Mouse (Mus musculus) ES-Bruce4 (cell line): ENCODE results near the gene Gldc.

Experiments
- CTCF ChIP-seq: IDR thresholded peaks from one replicate; pipeline ENCODE4 v1.8.1; 2011; ENCODE audit warnings: low read depth, low read length
- EP300 ChIP-seq: IDR thresholded peaks from 2 replicates; pipeline ENCODE4 v1.6.1; 2011; ENCODE audit warnings: low read depth, low read length; ENCODE audit not compliant: insufficient read depth
- POLR2A ChIP-seq: IDR thresholded peaks from one replicate; pipeline ENCODE4 v1.8.1; 2011; ENCODE audit warnings: low read length; ENCODE audit not compliant: insufficient read depth

- TF ChIP-seq EP300 (peak; percentile 76), CTCF (no peak), POLR2A (no peak)
These were observed 38.8 kb upstream of the Gldc start for GRCm38 (mm10) chr19:30214026-30214425.
